Mouse (Mus musculus) mouse trophoblast stem cell (cell line): ENCODE data around the gene Dock6.
"Not testable (repeated sequence)": the region's sequence is repeated elsewhere in the genome, so short reads cannot be mapped to it uniquely, and the experiment has no call there.

Experiments used
- in situ Hi-C, 2 experiments: fragments of 300-500 bp; cut with MseI, MboI; formaldehyde crosslinking; loops; 2 replicates in 1 of 2; 3 replicates in 1 of 2; pipeline ENCODE4 v1.15.1; 2025

Dock6 gene

DNA sequence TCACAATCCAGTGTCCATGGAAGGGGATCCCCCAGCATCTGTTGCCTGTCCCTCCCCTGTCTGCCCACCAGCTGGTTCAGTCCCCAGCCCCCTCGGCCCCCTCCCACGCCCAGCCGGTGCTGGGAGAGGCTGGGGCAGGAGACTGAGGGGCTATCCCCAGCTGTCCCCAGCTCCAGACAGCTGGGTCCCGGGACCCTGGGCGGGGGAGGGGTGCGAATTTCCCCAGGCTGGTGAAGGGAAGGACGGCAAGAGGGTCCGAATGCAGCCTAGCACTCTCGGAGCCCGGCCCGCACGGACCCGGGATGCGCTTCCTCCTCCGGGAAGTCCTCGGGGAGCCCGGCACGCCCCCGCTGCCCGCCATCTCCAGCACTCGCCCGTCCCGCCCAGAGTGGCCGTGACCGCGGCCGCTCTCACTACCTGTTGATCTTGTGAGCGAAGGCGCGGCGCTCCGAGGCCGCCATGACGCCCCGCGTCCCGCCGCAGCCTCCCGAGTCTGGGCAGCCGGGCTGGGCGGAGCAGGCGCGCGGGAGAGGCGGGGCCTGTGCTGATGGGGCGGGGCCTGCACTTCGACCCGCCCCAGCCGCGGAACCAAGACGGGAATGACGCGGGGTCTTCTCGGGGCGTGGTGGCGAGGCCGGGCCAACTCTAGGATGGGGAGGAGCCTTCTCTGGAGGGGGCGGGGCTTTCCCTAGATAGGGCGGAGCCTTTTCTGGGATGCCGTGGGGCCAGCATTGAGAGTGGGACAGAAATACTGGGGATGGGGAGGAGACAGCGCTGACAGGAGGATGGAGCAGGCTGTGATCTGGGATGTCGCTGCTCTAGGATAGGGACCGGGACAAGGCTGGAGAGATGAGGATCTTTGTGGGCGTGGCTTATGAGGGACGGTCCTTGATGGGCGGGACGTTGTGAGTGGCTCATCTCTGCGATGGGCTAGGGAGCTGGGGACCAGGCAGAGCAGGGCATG, at the start of gene Dock6:
Gene Dock6 (minus strand): TSS at position 508 of the 964 bp plus-strand sequence.
- in situ Hi-C loops: no loop called here

DNA sequence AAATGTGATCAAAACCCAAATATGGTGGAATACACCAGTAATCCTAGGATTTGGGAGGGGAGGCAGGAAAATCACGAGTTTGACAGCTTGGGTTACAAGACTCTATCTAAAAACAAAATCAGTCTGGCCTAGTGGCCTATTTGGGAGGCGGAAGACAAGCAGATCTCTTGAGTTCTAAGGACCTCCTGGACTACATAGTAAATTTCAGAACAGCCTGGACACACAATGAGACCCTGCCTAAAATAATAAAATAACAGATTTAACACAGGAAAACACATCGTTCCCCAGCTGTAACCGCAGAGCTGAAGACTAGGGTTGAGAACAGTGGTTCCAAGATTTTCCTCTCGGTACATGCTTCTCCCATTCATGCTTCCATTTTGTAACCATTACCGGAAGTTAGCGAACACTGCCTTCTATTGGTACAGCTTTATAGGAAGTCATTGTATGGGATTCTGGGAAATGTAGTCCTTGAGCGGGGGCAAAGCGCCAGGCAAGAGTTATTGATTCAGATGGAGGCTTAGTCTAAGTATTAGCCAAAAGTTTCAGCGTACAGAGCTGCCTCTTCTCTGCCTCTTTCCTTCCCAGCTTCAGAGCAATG, 48.9 kb upstream of the Dock6 start:
- in situ Hi-C loops: no loop called here

DNA sequence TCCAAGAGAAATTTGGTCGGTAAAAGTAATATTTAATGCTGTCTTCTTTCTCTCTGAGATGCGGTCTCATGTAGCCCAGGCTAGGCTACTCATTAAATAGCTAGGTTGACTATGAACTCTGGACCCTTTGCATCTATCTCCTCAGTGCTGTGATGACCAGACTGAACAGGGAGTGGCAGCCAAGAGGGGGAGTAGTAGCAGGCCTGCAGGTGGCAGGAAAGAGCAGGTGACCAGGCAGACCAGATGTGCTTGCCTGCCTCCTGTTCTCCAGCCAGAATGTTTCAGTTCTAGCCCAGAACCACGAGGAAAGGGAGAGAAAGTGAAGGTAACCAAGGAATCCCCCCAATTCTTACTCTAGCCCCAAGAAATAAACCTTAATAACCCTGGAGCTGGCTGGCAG, 36.8 kb upstream of the Dock6 start:
- in situ Hi-C loops: no loop called here

DNA sequence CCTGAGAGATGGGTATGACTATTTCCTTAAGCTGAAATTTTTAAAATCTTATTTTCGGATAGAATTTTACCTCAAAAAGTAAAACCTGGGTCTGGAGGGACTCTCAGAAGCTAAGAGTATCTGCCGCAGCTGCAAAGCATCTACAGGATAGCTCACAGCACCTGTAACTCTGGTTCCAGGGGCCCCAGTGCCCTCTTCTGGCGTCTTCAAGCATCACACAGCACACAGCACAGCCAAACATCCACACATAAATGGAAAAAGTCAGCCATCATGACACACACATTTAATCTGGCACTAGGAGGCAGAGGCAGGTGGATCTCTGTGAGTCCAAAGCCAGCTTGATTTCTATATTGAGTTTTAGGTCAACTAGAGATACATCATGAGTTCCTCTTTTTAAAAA, 24.2 kb upstream of the Dock6 start:
- in situ Hi-C loops: no loop called here

DNA sequence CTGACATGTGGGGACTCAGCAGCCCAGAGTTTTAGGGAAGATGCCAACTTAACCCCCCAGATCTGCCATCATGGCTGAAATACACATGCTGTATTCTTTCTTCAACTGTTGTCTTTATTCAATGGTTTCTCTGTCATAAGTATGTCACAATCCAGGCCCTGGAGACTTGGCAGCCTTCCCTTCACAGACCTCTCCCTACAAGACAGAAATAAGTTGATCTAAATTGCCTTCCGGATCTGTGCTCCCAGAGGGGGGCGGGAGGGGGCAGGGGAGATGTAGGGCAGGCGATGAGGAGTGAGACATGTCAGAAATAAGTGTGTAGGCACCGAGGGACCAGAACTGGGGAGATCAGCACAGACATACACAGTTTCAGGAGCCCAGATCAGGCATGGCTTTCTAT, 19.8 kb upstream of the Dock6 start:
- in situ Hi-C loops: loop anchor here in 1 of 2 experiments (5.0 kb wide), 1 partner anchor 40 kb away; no protein-coding TSS in a partner anchor

DNA sequence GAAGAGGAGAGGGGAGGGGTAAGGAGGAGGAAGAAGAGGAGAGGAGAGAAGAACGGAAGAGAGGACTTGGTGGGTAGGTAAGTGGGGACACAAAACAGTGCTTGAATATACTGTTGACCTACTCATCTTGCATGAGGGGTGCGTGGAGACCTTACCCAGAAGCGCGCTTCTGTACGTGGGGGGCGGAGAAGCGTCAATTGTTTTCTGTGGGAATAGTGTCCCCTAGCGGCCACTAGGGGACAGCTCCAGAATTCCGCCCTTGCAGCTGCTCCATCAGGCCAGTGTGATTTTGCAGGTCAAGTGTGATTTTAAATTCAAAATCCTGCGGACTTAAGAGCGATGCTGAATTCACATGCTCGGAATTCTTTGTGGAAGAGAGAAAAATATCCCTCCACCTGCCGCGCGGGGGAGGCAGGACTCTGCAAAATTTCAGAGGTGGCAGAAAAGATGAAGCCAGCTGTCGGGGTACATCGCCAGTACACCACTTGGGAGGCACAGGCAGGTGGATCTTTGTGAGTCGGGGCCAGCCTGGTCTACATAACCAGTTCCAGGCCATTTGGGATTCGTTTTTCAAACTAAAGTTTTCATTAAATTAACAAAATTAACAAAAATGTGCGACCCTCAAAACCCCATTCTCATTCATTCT, 18.6 kb upstream of the Dock6 start:
- in situ Hi-C loops: loop anchor here in 1 of 2 experiments (5.0 kb wide), 1 partner anchor 39 kb away; no protein-coding TSS in a partner anchor

DNA sequence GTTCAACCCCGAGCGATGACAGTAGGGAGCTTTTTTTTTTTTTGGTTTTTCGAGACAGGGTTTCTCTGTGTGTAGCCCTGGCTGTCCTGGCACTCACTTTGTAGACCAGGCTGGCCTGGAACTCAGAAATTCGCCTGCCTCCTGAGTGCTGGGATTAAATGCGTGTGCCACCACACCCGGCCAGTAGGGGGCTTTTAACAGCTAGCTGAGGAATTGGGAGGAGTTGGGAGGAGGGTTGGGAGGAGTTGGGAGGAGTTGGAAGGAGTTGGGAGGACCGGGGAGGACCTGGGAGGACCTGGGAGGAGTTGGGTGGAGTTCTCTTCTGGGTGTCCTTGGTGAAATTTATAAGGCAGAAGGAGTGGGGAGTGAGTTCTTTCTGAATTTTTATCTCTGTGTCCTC, 16.9 kb upstream of the Dock6 start:
- in situ Hi-C loops: not testable (repeated sequence)

DNA sequence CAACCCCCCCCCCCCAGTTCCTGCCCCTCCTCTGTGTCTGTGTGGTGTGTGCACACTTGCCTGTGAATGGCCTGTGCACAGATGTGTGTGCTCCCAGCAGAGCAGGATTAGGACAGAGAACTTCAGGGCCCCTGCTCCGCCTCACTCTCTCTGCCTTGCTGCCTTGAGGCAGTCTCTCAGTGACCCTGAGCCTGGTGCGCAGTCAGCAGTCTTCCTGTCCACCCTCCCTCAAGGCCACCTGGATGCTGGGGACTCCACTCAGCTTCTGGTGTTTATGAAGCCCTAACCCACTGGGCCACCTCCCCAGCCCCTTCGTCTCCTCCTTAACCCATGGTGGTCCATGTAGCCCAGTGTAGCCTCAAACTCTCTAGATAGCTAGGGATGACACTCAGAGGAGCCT, 15.3 kb upstream of the Dock6 start:
- in situ Hi-C loops: no loop called here

DNA sequence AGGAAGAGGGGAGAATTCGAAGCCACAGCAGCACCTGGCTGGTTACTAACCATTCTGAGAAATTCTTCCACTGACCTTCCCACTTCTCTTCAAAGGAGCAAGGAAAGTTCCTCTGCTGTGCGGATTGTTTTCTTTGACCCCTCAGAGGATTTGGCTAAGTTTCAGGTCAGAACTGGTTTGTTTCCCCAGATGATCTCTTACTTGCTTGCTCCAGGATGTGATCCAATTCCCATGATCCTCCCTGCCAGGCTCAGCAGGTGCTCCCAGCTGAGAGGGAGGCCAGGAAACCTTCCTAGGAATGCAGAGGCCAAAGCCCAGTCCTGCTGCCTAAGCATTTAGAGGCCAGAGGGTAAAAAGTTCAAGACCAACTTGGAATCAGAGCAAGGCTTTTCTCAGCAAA, 14.2 kb upstream of the Dock6 start:
- in situ Hi-C loops: no loop called here

DNA sequence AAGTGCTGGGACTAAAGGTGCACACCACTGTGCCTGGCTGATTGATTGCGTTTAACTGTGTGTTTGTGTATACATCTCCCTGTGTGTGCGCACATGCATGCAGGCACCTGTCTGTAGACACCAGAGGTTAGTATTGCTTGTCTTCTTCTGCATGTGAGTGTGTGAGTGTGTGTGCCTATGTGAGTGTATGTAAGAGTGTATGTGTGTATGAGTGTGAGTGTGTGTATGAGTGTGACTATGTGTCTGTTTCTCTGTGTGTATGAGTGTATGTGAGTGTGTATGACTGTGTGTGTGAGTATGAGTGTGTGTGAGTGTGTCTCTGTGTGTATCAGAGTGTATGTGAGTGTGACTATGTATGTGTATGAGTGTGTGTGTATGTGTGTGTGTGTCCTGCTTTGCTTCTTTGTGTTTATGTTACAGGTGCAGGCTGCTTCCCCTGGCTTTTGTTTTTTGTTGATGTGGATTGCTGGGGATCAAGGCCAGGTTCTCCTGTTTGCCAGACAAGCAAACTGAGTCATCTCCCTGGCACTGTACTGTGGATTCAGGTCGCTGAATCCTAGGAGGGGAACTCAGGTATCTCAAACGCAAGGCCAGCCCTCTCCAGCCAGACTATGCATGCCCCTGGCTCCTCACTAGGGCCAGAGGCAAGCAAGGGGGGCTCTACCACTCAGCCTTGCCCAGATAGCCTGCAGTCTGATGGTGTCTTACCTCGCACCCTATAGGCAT, 13.4 kb upstream of the Dock6 start:
- in situ Hi-C loops: no loop called here

DNA sequence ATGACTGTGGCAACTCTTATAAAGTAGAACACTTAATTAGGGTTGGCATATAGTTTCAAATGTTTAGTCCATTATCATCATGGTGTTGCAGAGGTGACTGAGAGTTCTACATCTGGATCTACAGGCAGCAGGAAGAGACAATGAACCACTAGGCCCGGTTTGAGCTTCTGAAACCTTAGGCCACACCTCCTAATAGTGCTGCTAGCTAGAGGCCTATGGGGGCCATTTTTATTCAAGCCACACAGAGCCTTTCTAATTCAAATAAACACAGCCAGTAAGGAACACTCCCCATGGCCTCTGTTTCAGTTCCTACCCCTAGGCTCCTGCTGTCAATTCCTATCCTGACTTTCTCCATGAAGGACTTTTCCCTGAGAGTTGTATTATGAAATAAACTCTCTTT, 9.7 kb upstream of the Dock6 start:
- in situ Hi-C loops: no loop called here

DNA sequence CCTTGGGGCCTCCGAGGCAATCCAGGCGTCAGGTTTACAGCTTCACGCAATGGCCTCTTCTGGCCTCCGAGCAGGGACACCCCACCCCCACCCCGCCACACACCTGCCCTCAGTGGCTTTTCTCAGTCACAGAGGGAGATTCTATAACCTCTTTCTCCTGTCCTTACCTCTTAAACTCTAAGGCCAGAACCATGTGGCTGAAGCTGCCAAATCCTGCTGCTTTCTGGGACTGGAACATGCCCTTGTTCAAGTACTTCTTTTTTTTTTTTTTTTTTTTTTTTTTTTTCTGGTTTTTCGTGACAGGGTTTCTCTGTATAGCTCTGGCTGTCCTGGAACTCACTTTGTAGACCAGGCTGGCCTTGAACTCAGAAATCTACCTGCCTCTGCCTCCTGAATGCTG, 7.9 kb upstream of the Dock6 start:
- in situ Hi-C loops: not testable (repeated sequence)

DNA sequence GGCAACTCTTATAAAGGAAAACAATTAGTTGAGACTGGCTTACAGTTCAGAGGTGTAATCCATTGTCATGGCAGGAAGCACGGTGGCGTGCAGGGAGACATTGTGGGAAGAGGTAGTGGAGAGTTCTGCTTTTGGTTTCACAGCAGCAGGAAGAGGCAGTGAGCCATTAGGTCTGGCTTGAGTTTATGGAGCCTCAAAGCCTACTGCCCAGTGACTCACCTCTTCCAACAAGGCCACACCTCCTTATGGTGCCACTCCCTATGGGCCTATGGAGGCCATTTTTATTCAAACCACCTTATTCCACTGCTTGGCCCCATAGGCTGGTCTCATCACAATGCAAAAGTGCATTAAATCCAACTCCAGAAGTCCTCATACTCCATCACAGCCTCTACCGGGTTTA, 7.2 kb upstream of the Dock6 start:
- in situ Hi-C loops: no loop called here

DNA sequence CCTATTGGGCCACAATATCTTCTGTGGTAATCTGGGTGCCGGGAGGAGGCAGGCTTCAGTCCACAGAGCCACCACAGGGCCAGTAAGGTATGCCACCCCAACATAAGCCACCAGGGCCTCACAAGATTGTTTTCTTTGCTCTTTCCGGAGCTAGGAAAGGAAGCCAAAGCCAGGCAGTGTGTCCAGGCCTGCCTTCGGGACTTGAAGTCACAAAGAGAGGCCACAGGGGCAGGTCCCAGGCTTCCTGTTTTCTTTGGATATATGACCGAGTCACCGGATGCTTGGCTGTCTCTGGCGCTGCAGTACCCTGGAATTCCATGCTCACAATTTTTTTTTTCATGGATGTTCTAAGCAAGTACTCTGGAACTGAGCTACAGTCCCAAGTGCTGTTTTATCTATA, 5.6 kb upstream of the Dock6 start:
- in situ Hi-C loops: no loop called here

DNA sequence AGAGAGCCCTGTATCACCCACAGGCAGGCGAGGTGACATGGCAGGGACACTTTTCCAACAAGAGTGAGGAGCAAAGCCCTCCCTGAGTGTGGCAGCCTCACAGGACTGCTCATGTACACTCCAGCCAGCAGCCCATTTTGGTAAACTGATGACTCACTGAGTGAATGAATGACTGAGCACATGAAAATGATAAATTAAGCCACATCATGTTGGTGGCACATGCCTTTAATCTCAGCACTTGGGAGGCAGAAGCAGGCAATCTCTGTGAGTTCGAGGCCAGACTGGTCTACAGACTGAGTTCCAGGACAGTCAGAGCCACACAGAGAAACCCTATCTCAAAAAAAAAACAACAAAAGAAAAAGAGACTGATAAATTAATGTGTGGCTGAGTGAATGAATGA, 5.1 kb upstream of the Dock6 start:
- in situ Hi-C loops: no loop called here

DNA sequence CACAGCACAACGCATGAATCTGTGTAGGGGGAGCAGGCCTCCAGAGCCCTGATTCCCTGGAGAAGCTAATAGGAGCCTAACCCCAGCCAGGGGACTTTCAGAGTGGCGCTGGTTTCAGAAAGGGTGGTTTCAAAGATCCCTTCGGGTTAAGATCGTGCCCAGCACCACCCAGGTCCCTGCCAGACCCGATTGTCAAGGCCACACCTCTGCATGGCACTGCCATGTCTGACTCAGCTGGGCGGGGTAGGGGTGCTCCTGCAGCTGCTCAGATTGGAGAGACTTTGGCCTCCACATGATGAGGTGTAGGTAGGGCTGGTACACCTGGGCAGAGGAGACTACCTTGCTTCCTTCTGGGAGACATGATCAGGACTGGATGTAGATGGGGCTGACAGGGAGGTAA, 2.5 kb upstream of the Dock6 start:
- in situ Hi-C loops: no loop called here

DNA sequence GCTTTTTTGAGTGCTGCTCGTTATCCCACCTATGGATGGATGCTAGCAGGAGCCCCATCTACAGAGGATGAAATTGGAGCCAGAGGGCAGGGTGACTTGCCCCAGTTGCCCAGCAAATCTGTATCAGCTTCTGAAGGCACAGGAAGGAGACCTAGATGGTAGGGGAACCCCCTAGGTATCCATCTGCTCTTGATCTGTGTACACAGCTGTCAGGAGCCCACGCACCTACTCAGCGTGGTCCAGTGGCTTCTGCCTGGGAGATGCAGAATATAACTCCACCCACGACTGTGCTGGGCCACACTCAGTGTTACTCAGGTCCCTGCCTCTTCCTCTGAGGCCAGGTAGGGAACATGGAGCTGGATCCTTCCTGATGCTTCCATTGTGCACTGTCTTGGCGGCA, 1.5 kb upstream of the Dock6 start:
- in situ Hi-C loops: no loop called here

DNA sequence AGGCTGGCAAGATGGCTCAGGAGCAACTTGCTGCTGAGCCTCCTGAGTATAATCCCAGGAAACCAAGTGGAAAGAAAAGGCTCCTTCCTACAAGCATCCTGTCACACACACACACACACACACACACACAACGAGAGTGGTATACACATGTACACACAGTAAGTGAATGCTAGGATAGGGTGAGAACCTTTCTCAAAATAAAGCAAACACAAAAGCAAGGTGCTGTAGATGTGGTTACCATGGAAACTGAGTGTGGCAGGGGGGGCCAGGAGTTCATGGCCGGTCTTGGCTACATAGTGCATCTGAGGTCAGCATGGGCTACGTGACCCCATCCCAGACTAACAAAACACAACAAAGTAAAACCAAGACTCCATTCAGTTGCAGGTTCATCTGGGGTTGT, 1.4 kb downstream of the Dock6 start:
- in situ Hi-C loops: no loop called here

DNA sequence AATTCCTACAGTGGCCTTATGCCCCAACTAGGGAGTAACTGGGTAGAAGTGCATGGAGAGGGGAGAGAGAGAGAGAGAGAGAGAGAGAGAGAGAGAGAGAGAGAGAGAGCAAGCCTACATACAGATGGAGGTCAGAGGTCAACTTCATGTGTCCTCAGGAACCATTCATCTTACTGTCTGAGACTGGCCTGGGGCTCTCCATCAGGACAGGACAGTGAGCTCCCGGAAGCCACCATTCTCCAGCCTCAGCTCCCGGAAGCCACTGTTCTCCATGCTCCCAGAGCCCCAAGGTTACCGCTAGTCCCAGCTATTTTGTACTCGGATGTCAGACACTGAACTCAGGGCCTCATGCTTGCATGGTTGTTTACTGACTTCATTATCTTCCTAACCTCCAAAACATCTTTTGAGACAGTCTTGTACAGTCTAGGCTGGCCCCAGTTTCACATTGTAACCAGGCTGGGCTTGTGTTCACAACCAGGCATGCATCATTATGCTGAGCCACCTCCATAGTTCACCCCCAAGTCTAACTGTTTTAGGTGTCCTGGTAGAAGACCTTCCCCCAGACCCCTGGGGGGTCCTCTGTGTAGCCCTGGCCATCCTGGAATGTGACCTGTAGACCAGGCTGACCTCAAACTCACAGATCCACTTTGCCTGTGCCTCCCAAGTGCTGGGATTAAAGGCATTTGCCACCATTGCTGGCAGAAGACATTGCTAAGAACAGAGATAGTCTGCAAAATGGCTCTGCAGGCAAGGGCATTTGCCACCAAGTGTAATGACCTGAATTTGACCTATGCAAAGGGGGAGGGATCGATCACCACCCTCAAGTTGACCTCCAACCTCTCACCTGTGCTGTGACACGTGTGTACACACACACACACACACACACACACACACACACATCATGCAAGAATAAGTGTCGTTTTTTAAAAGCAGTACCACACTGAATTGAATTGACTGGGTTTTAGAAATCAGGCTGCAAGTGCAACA, 2.5 kb downstream of the Dock6 start:
- in situ Hi-C loops: no loop called here

DNA sequence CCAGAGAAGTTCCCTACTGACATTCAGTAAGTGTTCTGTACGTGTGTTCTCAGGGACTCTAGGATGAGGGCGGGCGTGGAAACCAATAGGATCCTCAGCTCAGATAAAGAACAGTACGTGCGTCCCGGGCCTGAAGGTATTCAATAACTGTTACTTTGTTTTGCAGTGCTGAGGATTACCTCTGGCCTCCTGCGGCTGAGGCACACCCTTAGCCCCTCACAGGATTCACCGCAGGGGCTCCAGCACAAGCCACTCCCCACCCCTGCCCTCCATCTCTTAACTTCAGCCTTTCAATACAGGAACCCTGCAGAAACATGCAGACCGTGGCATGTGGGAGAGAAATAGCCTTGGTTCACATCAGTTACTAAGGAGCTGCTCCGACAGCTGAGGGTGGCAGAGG, 4.5 kb downstream of the Dock6 start:
- in situ Hi-C loops: no loop called here

DNA sequence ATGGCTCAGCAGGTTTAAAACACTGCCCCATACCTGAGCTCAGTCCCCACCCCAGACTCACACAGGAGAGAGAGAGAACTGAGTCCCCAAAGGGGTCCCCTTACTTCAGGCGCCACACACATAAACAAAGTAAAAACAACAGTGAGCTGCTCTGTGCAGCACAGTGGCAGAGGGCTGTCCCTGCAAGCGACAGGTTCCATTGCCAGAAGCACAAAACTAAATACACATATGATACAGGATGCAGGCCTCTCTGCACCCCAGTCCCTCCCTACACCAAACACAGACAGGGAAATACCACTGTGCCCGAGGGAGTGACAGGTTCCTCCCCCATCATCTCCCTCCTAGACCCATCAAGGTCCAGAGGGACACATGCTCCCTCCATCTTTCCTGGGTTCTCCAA, 5.0 kb downstream of the Dock6 start:
- in situ Hi-C loops: no loop called here
